Mouse (Mus musculus) cortical plate, adult 2 months (tissue): ENCODE results near the gene Ptprk.

Experiments used
- CTCF ChIP-seq: fragments of 200-500 bp; IDR thresholded peaks from 2 replicates; pipeline ENCODE4 v1.5.1; 2011; ENCODE audit warnings: mild to moderate bottlenecking, control low read depth, low read length; ENCODE audit not compliant: insufficient read depth; ENCODE audit errors: extremely low read depth
- POLR2A ChIP-seq: fragments of 200-500 bp; IDR thresholded peaks from 2 replicates; pipeline ENCODE4 v1.6.1; 2011; ENCODE audit warnings: mild to moderate bottlenecking, low read length, control low read depth; ENCODE audit not compliant: insufficient read depth; ENCODE audit errors: extremely low read depth

DNA sequence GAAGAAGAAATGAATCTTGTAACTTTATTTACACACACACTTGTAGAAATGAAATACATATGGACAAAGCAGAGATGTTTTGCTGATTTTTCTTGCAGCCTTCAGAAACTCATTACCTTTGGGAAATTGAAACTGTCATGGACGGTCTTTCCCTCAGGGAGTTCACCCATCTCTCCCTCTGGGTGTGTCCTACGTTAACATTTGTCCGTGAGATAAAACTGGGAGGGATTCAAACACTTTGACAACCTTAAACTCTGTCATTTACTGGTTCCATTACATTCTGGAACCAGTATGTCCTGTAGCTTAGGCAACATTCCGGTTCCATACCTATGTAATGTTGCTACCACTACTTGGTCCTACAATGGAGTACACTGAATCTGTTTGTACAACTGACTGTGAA is 513.8 kb downstream of the Ptprk start:
- no peak for TF ChIP-seq CTCF
- TF ChIP-seq POLR2A, result no peak
